Mouse (Mus musculus) right cerebral cortex, adult 2 months (tissue): Measurements from ENCODE around the gene Sel1l3.

Experiments
- DNase-seq, 2 experiments: peaks; one replicate each; pipeline ENCODE4 v3.0.0; 2021 to 2022; ENCODE audit warnings: low spot score in 2 of 2

Gene Sel1l3

GRCm38 (mm10) chr5:53101848-53102473 lies 111.8 kb downstream of the Sel1l3 start:
- DNase-seq = no peak

GRCm38 (mm10) chr5:53091331-53091730 lies 122.4 kb downstream of the Sel1l3 start:
- DNase-seq = no peak

GRCm38 (mm10) chr5:53087452-53087851 lies 126.3 kb downstream of the Sel1l3 start:
- no peak for DNase-seq

- no peak for DNase-seq
Measured at GRCm38 (mm10) chr5:53078453-53078852, 135.3 kb downstream of the Sel1l3 start.

- no peak for DNase-seq
Measured at GRCm38 (mm10) chr5:53074553-53074952, 139.2 kb downstream of the Sel1l3 start.

- peak in 1 of 2 experiments; percentile 3 for DNase-seq
Measured at GRCm38 (mm10) chr5:53061532-53062130, 152.1 kb downstream of the Sel1l3 start.
